Mouse (Mus musculus) c-Kit-positive CD71-positive TER-119-negative erythroid progenitor cells, embryonic 14.5 days (primary cell): Measurements from ENCODE around the gene Flnb.

Experiments used
- DNase-seq: peaks from one replicate; pipeline ENCODE4 v3.0.0-alpha.2; 2013; ENCODE audit warnings: low read depth

The Flnb gene

GRCm38 (mm10) chr14:7817770-7818462 is at the start of gene Flnb:
Flnb (plus strand) TSS chr14:7817957.
- DNase-seq: peak; percentile 80

- peak; percentile 17 for DNase-seq
These were observed 43.9 kb upstream of the Flnb start for GRCm38 (mm10) chr14:7773714-7774389.

DNA sequence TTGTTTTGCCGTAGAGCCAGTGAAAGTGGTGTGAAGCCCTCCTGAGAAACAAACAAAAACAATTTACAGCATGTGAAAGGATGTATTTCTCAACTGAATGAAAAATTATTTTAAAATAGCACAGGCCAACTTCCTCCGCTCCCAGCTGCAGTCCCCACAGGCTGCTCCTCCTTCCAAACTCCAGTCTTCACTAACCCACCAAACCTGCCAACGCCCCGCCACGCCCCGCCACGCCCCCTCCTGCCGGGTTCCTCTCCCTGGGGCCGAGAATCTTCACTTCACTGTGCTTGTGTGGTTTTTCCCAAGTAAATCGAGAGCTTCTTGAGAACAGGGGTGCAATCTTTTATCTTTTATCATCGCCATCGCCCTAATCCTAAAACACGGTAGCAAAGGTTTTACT is 31.7 kb upstream of the Flnb start:
- DNase-seq: no peak

- DNase-seq: no peak
These were observed 28.3 kb upstream of the Flnb start for GRCm38 (mm10) chr14:7789266-7790030.

DNA sequence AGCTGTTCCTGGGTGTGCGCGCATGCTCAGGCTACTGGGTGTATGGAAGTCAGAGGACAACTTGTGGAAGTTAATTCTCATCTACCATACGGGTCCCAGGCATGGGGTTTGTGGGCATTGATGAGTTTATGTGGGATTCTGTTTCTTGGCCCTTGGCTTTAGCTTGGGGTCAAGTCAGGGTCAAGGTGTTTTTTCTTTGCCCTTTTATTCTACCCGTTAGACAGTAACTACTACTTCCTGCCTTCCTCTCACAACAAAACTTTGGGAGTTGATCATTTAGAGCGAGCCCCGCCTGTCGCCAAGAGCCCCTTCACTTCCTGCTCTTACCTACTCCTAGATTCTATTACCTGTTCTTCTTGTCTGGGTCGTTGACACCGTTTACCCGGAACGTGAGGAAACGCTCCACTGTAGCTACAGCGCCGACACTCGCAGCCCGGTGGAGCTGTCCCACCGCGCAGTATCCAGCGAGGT is 26.7 kb upstream of the Flnb start:
- no peak for DNase-seq

DNA sequence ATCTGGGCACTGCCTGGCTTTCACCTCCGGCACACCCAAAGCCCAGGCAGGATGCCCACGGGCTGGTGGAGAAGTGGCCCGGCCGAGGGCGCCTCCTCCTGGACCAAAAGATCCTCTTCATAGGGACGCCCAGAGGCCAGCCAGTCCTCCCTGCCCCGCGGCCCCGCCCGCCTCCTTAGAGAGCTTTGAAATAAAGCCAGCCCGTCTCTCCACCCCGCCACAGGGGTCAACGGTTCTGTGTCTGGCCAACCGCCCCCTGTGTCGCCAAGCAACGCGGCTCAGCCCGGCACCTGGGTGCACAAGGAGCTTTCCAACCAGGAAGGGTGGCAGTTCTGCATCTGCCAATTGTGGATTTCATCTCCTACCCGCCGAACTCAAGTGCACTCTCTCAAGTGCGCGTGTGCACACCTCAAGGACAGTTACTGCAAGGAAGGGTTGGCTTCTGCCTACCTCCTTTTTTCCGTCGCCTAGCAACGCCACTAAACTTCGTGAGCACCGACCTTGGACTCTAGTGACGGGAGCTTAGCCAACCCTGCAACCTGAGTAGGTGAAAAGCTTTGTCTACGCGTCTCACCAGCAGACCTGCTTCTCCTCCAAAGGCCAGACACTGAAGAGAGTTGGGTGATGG is 26.1 kb upstream of the Flnb start, which contains the start of gene Gm26661:
TSS of gene Gm26661 (plus strand) at position 56 of the 628 bp plus-strand sequence.
- no peak for DNase-seq

GRCm38 (mm10) chr14:7795961-7796360 is 21.8 kb upstream of the Flnb start:
- no peak for DNase-seq

- DNase-seq: no peak
These were observed 17.1 kb upstream of the Flnb start for GRCm38 (mm10) chr14:7800611-7801010.

DNA sequence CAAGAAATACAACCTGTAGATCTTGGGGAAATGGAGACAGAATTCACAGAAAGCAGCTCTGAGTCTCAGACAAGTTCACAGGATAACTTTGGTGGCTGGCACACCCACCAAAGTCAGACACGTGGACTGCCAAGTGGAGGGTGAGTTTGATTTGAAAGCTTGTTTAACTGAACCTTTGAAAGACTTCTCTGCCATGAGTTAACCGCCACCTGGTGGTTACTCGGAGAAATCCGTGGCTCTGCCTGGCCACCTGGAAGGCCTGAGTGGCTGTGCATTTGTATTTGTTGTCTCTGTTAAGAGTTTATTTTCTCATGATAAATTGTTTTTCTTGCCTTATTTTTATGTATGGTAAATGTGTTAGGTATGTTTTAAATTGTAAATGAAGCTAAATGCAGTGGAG is 15.9 kb upstream of the Flnb start:
- no peak for DNase-seq

DNA sequence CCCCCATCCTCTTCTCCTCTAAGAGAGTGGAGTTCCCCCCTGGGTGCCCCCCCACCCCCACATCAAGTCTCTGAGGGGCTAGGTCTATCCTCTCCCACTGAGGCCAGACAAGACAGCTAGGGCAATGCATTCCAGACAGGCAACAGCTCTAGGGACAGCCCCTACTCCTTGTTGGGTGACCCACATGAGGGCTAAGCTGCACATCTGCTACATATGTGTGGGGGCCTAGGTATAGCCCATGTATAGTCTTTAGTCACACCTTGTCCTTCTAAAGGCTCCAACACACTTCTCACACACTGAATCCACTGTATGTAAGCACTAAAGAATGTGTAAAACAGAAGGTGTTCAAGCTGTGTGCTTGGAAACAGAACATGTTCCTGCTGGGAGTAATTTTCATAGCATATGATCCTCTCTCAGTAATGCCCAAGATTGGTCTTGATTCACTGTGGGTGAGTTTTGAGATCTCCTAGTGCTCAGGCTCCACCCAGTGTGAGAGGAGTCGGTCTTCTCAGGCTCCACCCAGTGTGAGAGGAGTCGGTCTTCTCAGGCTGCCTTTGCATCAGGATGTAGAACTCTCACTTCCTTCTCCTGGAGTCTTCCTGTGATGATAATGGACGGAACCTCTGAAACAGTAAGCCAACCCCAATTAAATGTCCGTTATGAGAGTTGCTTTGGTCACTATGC is 13.7 kb upstream of the Flnb start:
- DNase-seq: no peak

GRCm38 (mm10) chr14:7804558-7804905 is 13.2 kb upstream of the Flnb start:
- no peak for DNase-seq

DNA sequence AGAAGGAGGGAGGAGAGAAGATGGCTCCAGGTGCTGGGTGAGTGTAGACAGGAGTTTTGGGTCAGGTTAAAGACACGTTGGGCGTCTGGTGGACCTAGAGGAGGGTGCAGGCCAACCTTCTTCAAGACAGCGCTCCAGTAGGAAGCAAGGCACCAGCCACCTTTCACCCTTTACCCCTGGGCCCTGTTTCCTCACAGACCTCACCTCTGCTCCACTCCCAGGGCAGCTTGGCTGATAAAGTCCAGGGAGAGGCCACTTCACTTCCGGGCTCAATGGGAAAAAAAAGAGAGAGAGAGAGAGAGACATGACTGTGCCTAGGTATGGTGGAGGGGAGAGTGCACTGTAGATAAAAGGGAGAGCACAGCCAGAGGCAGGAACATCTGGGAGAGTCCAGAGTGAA is 10.0 kb upstream of the Flnb start:
- DNase-seq: no peak

DNA sequence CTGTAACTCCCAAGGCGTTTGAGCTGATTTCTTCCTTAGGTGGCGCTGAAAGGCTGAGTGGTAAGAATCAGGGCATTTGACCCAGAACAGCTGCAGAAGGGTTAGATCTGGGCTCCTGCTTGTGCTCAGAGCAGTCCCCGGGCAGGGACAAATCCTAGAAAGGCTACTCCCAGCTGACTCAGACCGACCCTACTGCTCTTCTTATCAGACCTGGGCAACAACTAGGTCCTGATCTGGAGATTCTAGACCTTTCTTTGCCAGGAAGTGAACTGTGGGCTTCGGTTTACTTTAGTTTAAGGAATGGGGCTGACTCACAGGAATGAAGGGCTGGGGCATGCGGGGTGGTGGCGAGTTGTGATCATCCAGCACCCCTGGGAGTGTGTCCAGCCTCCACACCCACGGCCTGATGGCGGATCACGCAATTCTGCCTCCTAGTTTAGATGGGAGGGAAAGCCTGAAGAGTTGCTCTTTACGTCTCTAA is 9.2 kb upstream of the Flnb start:
- DNase-seq: no peak

DNA sequence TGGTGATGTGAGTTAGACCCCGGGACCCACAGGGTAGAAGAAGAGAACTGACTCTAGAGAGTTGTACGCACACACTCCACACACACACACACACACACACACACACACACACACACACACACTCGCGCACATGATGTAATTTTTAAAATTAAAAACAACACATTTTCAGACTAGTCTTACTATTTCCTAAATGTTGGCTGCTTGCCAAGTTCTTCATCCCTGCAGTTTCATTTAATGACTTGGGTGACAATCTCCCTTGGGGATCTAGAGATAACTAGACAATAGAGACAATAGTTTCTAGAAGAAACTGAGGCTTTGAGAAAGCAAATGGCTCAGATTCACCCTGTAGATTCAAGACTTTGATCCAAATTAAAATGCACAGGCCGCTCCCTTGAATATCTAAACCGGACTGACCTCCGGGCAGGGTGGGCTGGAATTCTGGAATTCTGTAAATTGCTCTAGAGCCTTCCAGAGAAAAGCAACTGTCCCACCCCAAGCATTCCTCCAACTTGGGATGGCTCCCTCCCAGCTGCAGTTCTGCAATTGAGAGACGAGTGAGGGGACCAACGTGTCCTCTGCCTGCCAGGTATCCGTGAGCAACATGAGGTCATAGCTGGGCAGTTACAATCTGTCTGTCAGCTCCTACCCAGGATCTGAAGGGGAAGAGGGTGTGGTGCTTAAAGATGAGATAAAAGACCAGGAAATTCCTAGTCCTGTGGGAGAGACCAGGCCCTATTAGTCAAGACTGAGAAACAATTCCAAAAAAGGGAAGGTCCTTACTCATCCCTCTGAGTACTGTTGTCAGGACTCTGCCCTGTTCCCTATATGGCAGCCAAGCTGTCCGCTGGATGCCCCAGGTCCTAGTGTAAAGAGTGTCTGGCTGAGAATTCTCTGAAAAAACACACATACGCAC is 8.5 kb upstream of the Flnb start:
- DNase-seq: no peak

DNA sequence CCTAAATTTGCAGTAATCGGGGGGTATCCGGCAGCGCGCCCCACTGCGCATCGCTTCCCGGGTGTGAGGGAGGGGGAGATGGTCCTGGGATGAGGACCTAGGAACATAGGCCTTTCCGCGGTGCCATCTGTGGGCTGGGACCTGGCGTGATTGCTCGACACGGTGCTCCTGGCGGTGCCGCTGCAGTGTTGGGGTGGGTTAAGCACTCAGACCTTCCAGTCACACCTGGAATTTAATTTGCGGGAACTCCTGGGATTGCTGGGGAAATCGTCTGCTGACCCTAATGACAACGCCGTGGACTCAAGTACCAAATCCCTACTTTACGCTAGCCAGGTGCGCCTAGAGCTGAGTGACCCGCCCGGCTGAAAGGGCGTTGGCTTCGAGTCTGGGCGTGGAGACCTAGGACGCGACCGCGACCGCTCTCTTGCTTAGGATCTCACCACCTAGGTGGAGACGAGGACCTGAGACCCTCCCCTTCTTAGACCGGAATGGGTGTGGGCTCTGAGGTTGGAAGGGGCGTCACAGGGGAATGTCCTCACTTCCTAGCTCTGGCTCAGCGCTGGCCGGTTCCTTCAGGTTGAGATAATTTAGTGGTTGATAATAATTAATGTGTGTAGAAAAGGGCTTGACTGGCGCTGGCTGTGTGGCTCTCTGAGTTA is 835 bp downstream of the Flnb start:
- DNase-seq: no peak

DNA sequence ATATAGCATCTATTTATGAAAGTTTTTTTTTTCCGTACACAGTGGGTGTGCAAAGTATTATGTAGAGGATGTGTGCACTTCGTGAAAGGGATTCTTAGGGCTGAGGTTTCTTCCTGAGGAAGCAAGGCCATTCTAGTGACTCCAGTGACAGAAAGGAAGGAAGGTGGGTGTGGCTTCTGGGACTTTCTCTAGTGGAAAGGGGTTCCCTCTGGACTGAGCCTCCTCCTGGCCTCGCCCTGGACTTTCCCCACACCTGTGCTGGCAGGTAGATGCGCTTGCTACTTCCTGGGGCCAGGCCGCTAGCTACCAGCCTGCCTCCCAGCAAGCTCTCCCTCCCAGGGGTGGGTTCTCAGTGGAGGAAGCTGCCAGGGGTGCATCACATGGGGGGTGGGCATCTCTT is 1.7 kb downstream of the Flnb start:
- no peak for DNase-seq

GRCm38 (mm10) chr14:7821341-7821740 is 3.6 kb downstream of the Flnb start:
- DNase-seq: no peak

DNA sequence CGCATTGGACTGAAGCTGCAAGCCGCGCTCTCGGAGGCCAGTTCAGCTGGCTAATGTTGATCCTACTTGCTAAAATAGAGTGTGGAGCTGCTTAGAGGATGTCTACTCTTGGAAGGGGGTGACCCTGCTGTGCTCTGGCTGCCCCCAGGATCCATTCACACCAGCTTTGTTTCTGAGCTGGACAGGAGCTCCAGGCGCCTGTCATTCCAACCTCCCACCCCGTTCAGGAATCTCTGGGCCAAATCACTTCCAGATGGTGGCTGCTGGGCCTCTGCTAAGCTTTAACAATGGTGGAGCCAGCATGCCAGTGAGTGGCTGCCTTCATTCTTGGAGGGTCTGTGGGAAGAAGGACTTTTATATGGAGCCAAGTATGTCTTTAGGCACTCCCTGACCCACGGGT is 4.9 kb downstream of the Flnb start:
- no peak for DNase-seq

DNA sequence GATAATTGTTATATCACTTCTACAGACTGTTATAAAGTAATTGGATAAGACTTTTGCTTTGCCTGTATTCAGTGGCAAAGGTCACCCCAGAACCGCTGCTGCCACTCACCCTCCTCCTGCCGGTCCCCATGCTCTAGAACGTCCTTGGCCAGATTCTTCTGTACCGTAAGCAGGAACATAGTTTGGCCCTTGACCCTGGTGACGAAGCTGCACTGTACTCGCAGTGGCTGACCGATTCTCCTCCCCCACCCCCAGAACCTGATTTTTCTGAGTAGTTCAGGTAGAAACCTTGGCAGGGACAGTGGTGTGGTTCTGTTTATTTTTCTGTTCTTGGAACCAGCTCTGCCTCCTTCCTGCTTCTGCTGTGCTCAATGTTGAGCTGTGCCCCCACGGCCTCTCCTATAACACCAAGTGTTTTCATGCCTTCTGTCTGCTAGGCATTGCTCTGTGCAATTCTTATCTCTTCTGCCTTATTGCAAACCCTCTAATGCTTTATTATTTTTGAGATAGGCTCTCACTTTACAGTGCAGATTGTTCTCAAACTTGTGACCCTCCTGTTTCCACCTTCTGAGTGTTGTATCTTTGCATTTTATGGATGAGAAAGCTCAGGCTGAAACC is 7.0 kb downstream of the Flnb start:
- DNase-seq: no peak
